ENCODE assay signal across 19 mouse cellular contexts in genomic region chrX:99667596-99667995, GRCm38 (mm10).
"Had no signal": no experiment of that assay in that cellular context is flagged by ENCODE, and none has a peak within 500 bp of the region (broad histone marks: within the 10 kb centered on the region; RNA-seq: fewer than 3 reads in every experiment).

No protein-coding gene starts in this region.

- H3K36me3 ChIP-seq: liver, embryonic 12.5 days; midbrain, embryonic 10.5 days; midbrain, embryonic 12.5 days; neural tube, embryonic 13.5 days; neural tube, embryonic 15.5 days had no signal

- DNase-seq: lung, adult 18-20 months; lung, postnatal 4 days; midbrain, embryonic 14.5 days; retina, postnatal 1 day; right cerebral cortex, adult 18-20 months; right cerebral cortex, postnatal 25 days; right cerebral cortex, postnatal 4 days; spleen, adult 18-20 months; thymus, adult 18-20 months; thymus, postnatal 14 days; thymus, postnatal 36 days had no signal

- H3K4me1 ChIP-seq: liver, embryonic 12.5 days; midbrain, embryonic 10.5 days; midbrain, embryonic 12.5 days; neural tube, embryonic 13.5 days; neural tube, embryonic 15.5 days had no signal

- H3K27ac ChIP-seq: liver, embryonic 12.5 days; liver, embryonic 14.5 days; midbrain, embryonic 10.5 days; midbrain, embryonic 12.5 days; neural tube, embryonic 13.5 days; neural tube, embryonic 15.5 days had no signal

- H3K9me3 ChIP-seq: liver, embryonic 12.5 days; midbrain, embryonic 10.5 days; midbrain, embryonic 12.5 days; neural tube, embryonic 13.5 days; neural tube, embryonic 15.5 days had no signal

- H3K9ac ChIP-seq: liver, embryonic 12.5 days; liver, embryonic 14.5 days; midbrain, embryonic 12.5 days; neural tube, embryonic 13.5 days; neural tube, embryonic 15.5 days had no signal

- H3K4me3 ChIP-seq: liver, embryonic 12.5 days; midbrain, embryonic 10.5 days; midbrain, embryonic 12.5 days; myocyte; neural tube, embryonic 13.5 days; neural tube, embryonic 15.5 days had no signal

- ATAC-seq: liver, embryonic 12.5 days; midbrain, embryonic 16.5 days had no signal

- H3K4me2 ChIP-seq: liver, embryonic 12.5 days; midbrain, embryonic 12.5 days; neural tube, embryonic 13.5 days; neural tube, embryonic 15.5 days had no signal
